Mouse (Mus musculus) liver, embryonic 15.5 days (tissue): ENCODE measurements around the gene Fam205a2. TPM values are rescaled to one million over a fixed set of nuclear protein-coding genes. Genes with fewer than 3 reads are reported as not detected.
"Not testable (repeated sequence)": the region's sequence is repeated elsewhere in the genome, so short reads cannot be mapped to it uniquely, and the experiment has no call there.

ENCODE experiments used
- ATAC-seq: fragments of 200-750 bp; cut with Nextera tagmentation; 2 replicates; pipeline ENCODE4 v1.8.0; 2017; ENCODE audit warnings: moderate number of reproducible peaks, mild to moderate bottlenecking, moderate library complexity; ENCODE audit not compliant: insufficient read depth
- H3K27ac ChIP-seq: fragments of 300-500 bp; sonication (generic); replicated peaks from 2 replicates; pipeline ENCODE4 v1.5.1; 2015; ENCODE audit warnings: mild to moderate bottlenecking, inconsistent platforms
- H3K27me3 ChIP-seq: fragments of 300-500 bp; sonication (generic); 2 replicates; pipeline ENCODE4 v1.6.1; 2015; ENCODE audit warnings: mild to moderate bottlenecking, inconsistent platforms
- H3K36me3 ChIP-seq: fragments of 300-500 bp; sonication (generic); replicated peaks from 2 replicates; pipeline ENCODE4 v1.6.1; 2015; ENCODE audit warnings: moderate library complexity, mild to moderate bottlenecking, inconsistent platforms
- H3K4me1 ChIP-seq: fragments of 300-500 bp; sonication (generic); replicated peaks from 2 replicates; pipeline ENCODE4 v1.6.1; 2015; ENCODE audit warnings: inconsistent platforms
- H3K4me2 ChIP-seq: fragments of 300-500 bp; sonication (generic); 2 replicates; pipeline ENCODE4 v1.6.1; 2015; ENCODE audit warnings: moderate library complexity, mild to moderate bottlenecking, inconsistent platforms
- H3K4me3 ChIP-seq: fragments of 300-500 bp; sonication (generic); replicated peaks from 2 replicates; pipeline ENCODE4 v1.5.1; 2015; ENCODE audit warnings: mild to moderate bottlenecking, inconsistent platforms
- H3K9ac ChIP-seq: fragments of 300-500 bp; sonication (generic); 2 replicates; pipeline ENCODE4 v1.6.1; 2015; ENCODE audit warnings: moderate library complexity, mild to moderate bottlenecking, inconsistent platforms
- H3K9me3 ChIP-seq: fragments of 300-500 bp; sonication (generic); replicated peaks from 2 replicates; pipeline ENCODE4 v1.6.1; 2016; ENCODE audit warnings: inconsistent platforms
- WGBS: fragments of 180-500 bp; shearing (Covaris S2); methylation state at CpG from one replicate; pipeline ENCODE4 v1.1.7; 2015; ENCODE audit warnings: mixed read lengths; ENCODE audit not compliant: insufficient replicate concordance; 5-methylcytosine and 5-hydroxymethylcytosine counted together
- polyA plus RNA-seq: library from polyadenylated mRNA; unstranded; fragments of >200 nt; fragmentation: Nextera tagmentation; extraction: Ambion mirVana; gene quantifications from 2 replicates; pipeline ENCODE4 v1.2.1, GENCODE M21; 2015

The Fam205a2 gene
- not detected in 2 replicates for polyA plus RNA-seq

- H3K4me2 ChIP-seq, H3K9ac ChIP-seq, ATAC-seq, H3K36me3 ChIP-seq, H3K27ac ChIP-seq, H3K9me3 ChIP-seq, H3K4me1 ChIP-seq, H3K27me3 ChIP-seq, H3K4me3 ChIP-seq: not testable (repeated sequence)
- WGBS: no CpG with 5 or more reads among the region's 1 CpGs
Observed at GRCm38 (mm10) chr4:42528075-42528474, at the start of gene Fam205a2. Gene Fam205a2 (minus strand): TSS chr4:42528175.

Other genes with a start within 250 kb of the Fam205a2 start
- not detected in 2 replicates for gene Gm21953, start 233.9 kb downstream of the Fam205a2 start, polyA plus RNA-seq
- not detected in 2 replicates for gene Fam205a3, start 209.8 kb downstream of the Fam205a2 start, polyA plus RNA-seq
- not detected in 2 replicates for gene Gm21586, start 88.8 kb downstream of the Fam205a2 start, polyA plus RNA-seq
- gene Gm2163, start 61.4 kb downstream of the Fam205a2 start, polyA plus RNA-seq: 0.03 TPM in 1 of 2 replicates, not detected in the other
- gene Gm10591, start 84.0 kb upstream of the Fam205a2 start, polyA plus RNA-seq: not detected in 2 replicates
- not detected in 2 replicates for gene Gm2564, start 101.5 kb upstream of the Fam205a2 start, polyA plus RNA-seq
- not detected in 2 replicates for gene Ccl27b, start 127.1 kb upstream of the Fam205a2 start, polyA plus RNA-seq
- gene Il11ra2, start 133.7 kb upstream of the Fam205a2 start, polyA plus RNA-seq: not detected in 2 replicates
- gene 4930578G10Rik, start 207.4 kb upstream of the Fam205a2 start, polyA plus RNA-seq: not detected in 2 replicates
- gene Ccl19, start 228.4 kb upstream of the Fam205a2 start, polyA plus RNA-seq: not detected in 2 replicates
- 0.41 and 1.0 TPM in 2 replicates for gene Ccl21a, start 245.8 kb upstream of the Fam205a2 start, polyA plus RNA-seq